Mouse (Mus musculus): Measurements from ENCODE around the gene Lsamp.

Gene Lsamp

GRCm38 (mm10) chr16:40652800-40653199 lies 668.6 kb downstream of the Lsamp start:
- DNase-seq (ENCODE audit: low read depth in 1 of 2, low spot score in 2 of 2): no peak

DNA sequence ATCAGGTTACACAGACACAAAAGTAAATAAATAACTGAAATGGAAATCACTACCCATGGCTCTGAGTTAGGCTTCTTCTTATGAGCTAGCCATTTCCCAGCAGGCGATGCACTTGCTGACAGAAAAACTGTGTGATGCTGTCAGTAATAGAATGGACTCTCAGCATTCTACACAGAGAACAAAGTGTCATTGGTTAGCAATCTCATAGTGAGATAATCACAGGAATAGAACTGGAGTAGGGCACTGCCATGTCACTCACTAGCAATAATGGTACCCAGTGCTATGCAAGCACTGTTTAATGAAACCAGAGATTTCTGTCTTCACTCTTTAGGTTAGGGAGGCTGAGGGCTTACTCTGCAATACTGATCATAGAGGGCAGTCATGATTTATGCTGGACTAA lies 669.3 kb downstream of the Lsamp start:
- no peak for DNase-seq (ENCODE audit: low read depth in 1 of 2, low spot score in 2 of 2)

DNA sequence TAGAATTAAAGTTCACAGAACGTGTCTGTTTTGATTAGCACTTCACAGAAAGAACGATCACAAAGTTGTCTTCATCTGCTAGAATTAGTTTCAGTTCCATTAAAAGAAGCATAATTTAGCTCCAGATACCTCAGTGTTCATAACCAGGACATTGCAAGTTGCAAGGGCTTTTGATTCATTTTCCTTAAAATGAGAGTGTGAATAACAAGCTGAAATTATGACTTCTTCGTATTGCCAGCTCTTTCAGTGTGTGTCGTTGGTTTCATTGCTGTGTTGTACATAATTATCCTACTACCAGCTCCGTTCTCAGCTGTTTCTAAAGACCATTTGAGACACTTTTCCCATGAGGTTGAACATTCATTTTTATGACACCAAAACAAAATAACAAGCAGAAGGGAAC lies 672.2 kb downstream of the Lsamp start:
- DNase-seq (ENCODE audit: low read depth in 1 of 2, low spot score in 2 of 2): no peak

DNA sequence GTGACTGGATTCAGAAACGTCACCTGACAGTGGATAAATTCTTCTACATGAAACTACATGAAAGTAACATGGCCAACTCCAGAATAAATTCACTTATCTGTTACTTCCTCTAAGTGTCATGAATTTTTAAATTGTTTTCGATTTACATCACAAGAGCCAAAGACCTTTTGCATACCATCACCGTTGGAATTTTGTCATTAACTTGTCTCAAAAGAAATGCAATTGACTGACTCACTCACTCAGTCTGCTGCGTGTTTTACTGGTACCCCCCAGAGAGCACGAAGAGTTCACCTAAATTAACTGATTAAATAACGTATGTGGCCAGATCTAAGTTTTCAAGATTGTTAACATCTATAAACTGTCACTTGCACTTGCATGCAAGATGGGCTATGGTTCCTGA lies 672.7 kb downstream of the Lsamp start:
- no peak for DNase-seq (ENCODE audit: low read depth in 1 of 2, low spot score in 2 of 2)

DNA sequence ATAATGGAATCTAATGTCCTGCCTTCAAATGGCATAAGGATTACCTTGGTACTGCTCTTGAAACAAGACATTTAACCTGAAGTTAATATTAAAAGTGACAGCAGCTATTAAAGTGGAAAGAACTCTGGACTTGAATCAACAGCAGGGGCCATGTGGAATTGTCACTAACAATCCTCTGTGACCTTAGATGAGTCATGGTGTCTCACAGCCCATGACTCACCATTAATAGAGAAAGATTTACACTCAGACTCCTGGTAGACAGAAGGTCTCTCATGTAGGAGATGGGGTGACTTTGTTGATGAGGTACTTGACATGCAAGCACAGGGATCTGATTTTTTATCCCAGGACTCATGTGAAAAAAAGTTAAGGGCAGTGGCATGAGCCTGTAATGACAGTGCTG lies 701.4 kb downstream of the Lsamp start:
- no peak for DNase-seq (ENCODE audit: low read depth in 1 of 2, low spot score in 2 of 2)

- DNase-seq (ENCODE audit: low read depth in 1 of 2, low spot score in 2 of 2): no peak
Observed at GRCm38 (mm10) chr16:40692292-40692691, 708.1 kb downstream of the Lsamp start.

GRCm38 (mm10) chr16:40697253-40697652 lies 713.1 kb downstream of the Lsamp start:
- no peak for DNase-seq (ENCODE audit: low read depth in 1 of 2, low spot score in 2 of 2)

DNA sequence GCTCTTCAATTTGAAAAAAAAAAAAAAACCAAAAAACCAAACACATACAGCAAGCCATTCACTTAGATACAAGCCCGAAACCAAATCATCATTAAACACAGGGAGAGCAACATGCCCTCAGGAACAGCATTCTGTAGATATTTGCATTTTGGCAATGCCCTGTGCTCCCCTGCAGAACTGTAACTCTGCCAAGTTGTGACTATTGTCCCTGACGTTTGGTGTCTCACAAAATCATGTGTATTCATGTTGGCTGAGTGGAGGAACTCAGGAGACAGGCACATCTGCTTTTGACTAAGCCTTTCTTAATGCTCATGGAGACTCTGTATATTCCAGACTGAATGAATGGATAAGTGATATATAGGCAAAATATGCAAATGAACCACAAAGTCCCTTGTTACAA lies 724.4 kb downstream of the Lsamp start:
- no peak for DNase-seq (ENCODE audit: low read depth in 1 of 2, low spot score in 2 of 2)

GRCm38 (mm10) chr16:40709574-40709973 lies 725.4 kb downstream of the Lsamp start:
- DNase-seq (ENCODE audit: low read depth in 1 of 2, low spot score in 2 of 2): no peak

- no peak for DNase-seq (ENCODE audit: low read depth in 1 of 2, low spot score in 2 of 2)
Observed at GRCm38 (mm10) chr16:40710068-40710467, 725.9 kb downstream of the Lsamp start.

GRCm38 (mm10) chr16:40710491-40710890 lies 726.3 kb downstream of the Lsamp start:
- no peak for DNase-seq (ENCODE audit: low read depth in 1 of 2, low spot score in 2 of 2)

DNA sequence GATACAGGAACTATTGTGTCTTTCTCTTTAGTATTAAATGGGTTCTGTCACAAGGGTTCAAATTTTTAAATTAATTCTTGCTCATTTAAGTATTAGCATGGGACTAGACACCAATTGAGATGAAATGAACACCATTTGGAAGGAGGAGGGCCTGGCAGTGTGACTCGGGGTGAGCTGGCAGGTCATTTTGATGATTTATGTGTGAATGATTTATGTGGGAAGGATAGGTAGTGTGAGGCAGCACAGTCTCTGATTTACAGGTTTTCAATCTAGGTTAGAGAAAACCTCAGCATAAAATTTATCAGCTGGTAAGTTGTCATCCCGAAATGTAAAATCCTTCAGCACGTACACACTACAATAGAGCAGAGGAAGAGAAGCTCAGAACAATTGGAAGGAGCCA lies 729.6 kb downstream of the Lsamp start:
- no peak for DNase-seq (ENCODE audit: low read depth in 1 of 2, low spot score in 2 of 2)

DNA sequence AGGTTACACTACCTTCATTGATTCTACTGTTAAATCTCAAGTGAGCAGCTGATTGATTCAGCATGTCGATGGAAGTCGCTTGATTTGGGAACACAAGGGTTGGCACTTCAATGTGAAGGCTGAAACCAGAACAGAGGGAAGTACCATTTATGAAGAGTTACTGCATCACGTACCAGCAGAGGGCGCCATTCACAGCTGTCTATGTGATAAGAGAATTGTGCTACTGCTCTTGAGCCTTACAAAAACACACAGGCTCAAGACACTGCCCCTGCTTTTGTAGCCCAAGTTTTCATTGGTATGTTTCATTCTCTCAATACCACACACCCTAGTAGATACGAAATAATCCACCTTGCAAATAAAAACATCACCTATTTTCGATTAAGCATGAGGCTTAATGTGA lies 754.9 kb downstream of the Lsamp start:
- no peak for DNase-seq (ENCODE audit: low read depth in 1 of 2, low spot score in 2 of 2)

DNA sequence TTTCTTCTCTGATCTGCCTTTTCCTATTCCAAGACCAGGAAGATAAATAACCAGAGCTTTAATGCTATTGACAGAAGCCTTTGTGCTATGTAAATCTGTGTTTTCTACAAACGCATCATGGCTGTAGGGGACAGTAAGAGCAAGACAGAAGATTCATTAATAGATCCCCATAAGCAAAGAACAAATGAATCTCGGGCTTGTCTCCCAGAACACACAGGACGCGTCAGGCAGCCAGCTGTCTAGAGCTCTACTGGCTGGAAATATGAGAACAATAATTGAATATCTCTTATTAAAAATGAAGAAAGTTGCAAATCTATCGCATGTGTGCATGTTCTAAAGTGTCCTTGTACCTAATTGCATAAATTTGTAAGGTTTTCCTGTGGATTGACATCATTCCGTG lies 755.6 kb downstream of the Lsamp start:
- DNase-seq (ENCODE audit: low read depth in 1 of 2, low spot score in 2 of 2): no peak

GRCm38 (mm10) chr16:40740273-40740672 lies 756.1 kb downstream of the Lsamp start:
- DNase-seq (ENCODE audit: low read depth in 1 of 2, low spot score in 2 of 2): no peak

GRCm38 (mm10) chr16:40827191-40827590 lies 843.0 kb downstream of the Lsamp start:
- no peak for DNase-seq (ENCODE audit: low read depth in 1 of 2, low spot score in 2 of 2)

GRCm38 (mm10) chr16:40831536-40831935 lies 847.4 kb downstream of the Lsamp start:
- DNase-seq (ENCODE audit: low read depth in 1 of 2, low spot score in 2 of 2): no peak

DNA sequence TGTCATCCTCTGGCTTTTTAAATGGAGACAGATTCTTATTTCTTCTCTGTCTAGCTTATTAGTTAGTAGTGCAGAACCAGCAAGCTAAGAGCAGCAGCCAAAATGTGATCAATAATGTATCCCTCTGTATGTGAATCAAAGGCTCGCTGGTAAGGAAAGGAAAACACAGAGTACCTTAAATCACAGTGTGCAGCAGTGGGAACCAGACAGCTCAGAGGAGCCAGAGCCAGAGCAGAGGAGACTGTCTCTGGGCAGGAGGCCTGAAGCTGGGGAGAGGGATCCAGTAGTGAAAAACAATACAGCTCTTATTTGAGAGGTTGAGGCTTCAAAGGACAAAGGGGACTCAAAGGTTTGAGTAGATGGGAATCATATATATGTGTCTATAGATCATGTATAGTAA lies 857.6 kb downstream of the Lsamp start:
- DNase-seq (ENCODE audit: low read depth in 1 of 2, low spot score in 2 of 2): no peak

DNA sequence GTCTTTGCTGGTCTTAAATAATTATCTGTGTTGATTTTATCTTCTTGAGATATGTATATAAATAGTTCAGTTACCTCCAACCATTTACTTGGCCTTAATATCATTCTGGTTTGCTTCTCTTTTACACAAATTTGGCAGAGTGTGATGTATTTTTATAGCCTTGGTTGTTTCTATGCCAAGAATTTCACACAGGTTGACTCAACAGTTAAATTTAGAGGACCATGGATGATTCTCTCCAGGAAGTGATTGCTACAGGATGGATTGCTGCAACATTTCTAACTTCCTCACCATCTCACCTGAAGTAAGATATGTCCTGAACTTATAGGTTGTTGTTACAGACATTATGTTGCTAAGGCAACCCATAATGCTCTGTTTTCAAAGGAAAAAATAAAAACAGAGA lies 882.6 kb downstream of the Lsamp start:
- no peak for DNase-seq (ENCODE audit: low read depth in 1 of 2, low spot score in 2 of 2)

DNA sequence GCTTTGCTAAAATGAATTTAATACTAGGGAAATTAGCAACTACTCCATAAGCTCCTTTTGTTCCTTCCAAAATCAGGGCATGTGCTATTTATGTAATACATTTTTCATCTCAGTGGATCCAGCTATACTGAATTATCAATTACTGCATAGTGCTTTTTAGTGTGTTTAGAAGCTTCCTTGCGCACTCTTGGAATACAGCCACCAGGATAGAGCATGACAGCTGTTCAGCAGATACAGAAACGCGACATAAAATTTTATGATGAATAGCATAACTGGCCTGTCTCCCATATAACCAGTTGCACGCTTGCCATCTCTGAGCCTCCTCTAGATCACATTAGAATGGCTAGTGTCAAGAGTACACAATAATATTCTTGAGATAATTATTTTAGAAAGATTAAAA lies 894.1 kb downstream of the Lsamp start:
- DNase-seq (ENCODE audit: low read depth in 1 of 2, low spot score in 2 of 2): no peak

DNA sequence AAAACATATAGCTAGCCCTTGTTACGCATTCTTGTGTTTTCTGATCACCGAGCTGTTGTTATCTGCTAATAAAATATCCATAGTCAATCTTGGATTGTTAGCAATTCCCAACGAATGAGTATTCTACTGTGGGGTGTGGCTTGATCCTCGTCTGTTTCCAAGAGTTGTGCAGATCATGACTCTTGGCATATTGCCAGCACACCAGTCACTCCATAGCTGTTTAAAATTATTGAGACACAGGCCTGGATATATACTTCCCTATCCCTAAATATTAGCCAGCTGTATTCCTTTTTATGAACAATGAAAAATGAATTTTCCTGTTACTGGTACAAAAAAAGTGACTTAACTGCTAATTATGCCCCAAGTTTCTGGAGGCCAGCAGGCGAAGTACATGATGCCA lies 897.8 kb downstream of the Lsamp start:
- DNase-seq (ENCODE audit: low read depth in 1 of 2, low spot score in 2 of 2): no peak

- DNase-seq (ENCODE audit: low read depth in 1 of 2, low spot score in 2 of 2): no peak
Observed at GRCm38 (mm10) chr16:40891338-40891737, 907.2 kb downstream of the Lsamp start.

- DNase-seq (ENCODE audit: low read depth in 1 of 2, low spot score in 2 of 2): no peak
Observed at GRCm38 (mm10) chr16:40897768-40898327, 913.7 kb downstream of the Lsamp start.

GRCm38 (mm10) chr16:40907892-40908291 lies 923.7 kb downstream of the Lsamp start:
- no peak for DNase-seq (ENCODE audit: low read depth in 1 of 2, low spot score in 2 of 2)
